Mouse (Mus musculus): Measurements from ENCODE around the gene Ptprr.

DNA sequence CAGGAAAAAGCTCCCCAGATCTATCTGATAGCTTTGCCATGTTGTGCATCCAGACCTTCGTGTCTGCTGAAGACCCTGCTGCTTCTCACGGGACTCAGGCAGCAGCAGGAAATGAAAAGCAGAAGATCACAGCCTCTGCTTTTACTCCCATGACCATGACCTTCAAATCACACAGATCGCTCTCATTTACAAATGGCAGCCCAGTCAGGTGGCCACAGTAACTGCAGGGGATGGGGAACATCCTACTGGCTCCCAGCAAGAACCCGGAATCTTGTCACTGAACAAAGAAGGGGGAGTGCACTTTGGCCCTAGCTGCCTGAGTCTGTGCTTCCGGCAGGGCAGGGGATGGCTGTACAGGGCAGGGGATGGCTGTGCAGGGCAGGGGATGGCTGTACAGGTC is 217.3 kb downstream of the Ptprr start:
- TF ChIP-seq CTCF (IDR thresholded peaks at IDR 0.05; ENCODE audit: control insufficient read depth, insufficient read depth, insufficient replicate concordance, low read depth, low read length) (no peak), POLR2A (IDR thresholded peaks at IDR 0.05; ENCODE audit: control insufficient read depth, low read depth, low read length) (no peak)
